Mouse (Mus musculus): ENCODE results near the gene Zfp212.

DNA sequence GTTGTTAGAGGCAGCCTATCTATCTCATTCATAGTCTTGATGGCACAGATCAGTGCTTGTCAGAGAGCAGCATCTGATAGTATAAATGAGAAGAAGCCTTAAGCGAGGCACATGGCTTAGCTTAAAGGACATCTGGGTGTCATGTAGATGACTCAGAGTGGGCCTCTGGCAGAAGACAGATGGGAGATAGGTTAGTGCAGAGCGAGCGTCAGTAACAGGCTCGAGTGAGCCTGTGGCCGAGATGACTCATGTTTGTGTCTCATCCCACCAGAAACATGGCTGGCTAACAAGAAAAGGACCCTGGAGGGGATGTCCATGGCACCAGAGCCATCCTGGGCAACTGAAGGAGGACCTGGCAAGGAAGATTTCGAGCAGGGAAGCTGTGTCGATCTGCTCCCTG lies 42.8 kb downstream of the Zfp212 start:
- TF ChIP-seq HCFC1 (IDR thresholded peaks at IDR 0.05; ENCODE audit: borderline replicate concordance, insufficient read depth, low read length) (no peak), MAFK (IDR thresholded peaks at IDR 0.05; ENCODE audit: insufficient read depth, low read depth, low read length) (no peak), ZC3H11A (IDR thresholded peaks at IDR 0.05; ENCODE audit: borderline replicate concordance, low read depth, low read length) (no peak)
